Mouse (Mus musculus): ENCODE measurements at regions not wholly inside any gene's neighbourhood (a gene's known extent, or its start where the extent isn't known, plus 50 kb on each side); places are given as distances from the start of the nearest gene placed in this dataset.

GRCm38 (mm10) chr1:159156428-159156827 lies 75.7 kb upstream of the Cop1 start:
- peak; percentile 33 for DNase-seq (ENCODE audit: low spot score)
- H3K4me2 ChIP-seq (ENCODE audit: low read length), result no peak overlapping the region
- no peaks in the 10 kb centered on the region for H3K27me3 ChIP-seq (ENCODE audit: insufficient read depth, low read length)
- H3K36me3 ChIP-seq (ENCODE audit: insufficient read depth, low read length), result no peaks in the 10 kb centered on the region
- 38% methylated on average over 3 of the region's 3 CpGs for WGBS
- H3K9me3 ChIP-seq (replicated peaks; ENCODE audit: low read length), result no peaks in the 10 kb centered on the region
- ATAC-seq (replicated peaks; ENCODE audit: low FRiP score, low read depth), result no peak
- no peak overlapping the region for H3K27ac ChIP-seq
- H3K4me3 ChIP-seq (replicated peaks; ENCODE audit: low read depth, low read length), result no peak overlapping the region
- no peak overlapping the region for H3K9ac ChIP-seq (ENCODE audit: low read depth, low read length)
- TF ChIP-seq CTCF (IDR thresholded peaks at IDR 0.05; ENCODE audit: low read depth), result no peak
- no peaks in the 10 kb centered on the region for H3K4me1 ChIP-seq (replicated peaks; ENCODE audit: insufficient read depth, low read length)

GRCm38 (mm10) chr1:159160035-159160960 lies 71.8 kb upstream of the Cop1 start:
- no peak overlapping the region for H3K9ac ChIP-seq (ENCODE audit: low read depth, low read length)
- H3K27ac ChIP-seq, result no peak overlapping the region
- TF ChIP-seq CTCF (IDR thresholded peaks at IDR 0.05; ENCODE audit: low read depth), result no peak
- no peak overlapping the region for H3K4me3 ChIP-seq (replicated peaks; ENCODE audit: low read depth, low read length)
- H3K4me1 ChIP-seq (replicated peaks; ENCODE audit: insufficient read depth, low read length), result no peaks in the 10 kb centered on the region
- WGBS, result 85% methylated on average over 8 of the region's 8 CpGs
- H3K9me3 ChIP-seq (replicated peaks; ENCODE audit: low read length), result no peaks in the 10 kb centered on the region
- no peaks in the 10 kb centered on the region for H3K36me3 ChIP-seq (ENCODE audit: insufficient read depth, low read length)
- no peaks in the 10 kb centered on the region for H3K27me3 ChIP-seq (ENCODE audit: insufficient read depth, low read length)
- no peak overlapping the region for H3K4me2 ChIP-seq (ENCODE audit: low read length)
- DNase-seq (ENCODE audit: low spot score), result no peak
- no peak for ATAC-seq (replicated peaks; ENCODE audit: low FRiP score, low read depth)

DNA sequence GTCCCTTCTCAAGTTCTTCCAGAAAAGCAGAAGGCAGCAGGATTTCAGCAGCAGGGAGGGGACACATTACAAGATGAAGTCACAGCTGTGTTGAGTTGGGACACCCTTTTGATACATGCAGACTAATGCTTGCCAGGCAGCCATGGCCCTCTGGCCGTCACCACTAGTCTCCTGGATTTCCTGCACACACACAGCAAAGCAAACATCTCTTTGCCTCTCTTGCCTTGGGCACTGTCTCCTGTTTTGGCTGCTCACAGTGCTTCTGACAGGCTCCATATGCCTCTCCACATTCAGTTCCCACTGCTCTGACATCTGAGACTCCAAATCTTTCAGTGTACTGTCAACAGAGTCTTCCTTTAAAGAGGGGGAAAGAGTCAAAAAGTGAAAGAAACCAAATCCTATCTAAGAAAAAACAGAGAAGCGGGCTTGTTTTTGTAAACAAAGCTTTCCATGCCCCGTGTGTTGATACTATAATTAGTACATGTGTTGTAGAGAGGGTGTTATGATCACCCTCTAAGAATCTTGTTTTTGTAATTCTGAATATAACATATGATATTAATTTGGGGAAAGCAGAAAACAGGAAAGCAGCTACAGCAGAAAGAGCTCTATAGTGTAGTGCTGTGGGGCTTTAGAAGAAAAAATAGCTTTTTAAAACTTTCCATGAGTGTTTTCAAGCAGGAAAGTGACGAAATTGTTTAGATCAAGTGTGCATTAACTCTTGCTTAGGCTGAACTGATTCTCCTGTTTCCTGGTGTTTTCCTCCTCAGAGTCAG lies 68.8 kb upstream of the Cop1 start:
- Histone ChIP-seq H3K9ac (ENCODE audit: low read depth, low read length) (no peak overlapping the region), H3K4me1 (replicated peaks; ENCODE audit: insufficient read depth, low read length) (no peaks in the 10 kb centered on the region), H3K9me3 (replicated peaks; ENCODE audit: low read length) (no peaks in the 10 kb centered on the region), H3K27ac (peak overlapping the region; percentile 54; the same call in 1 of the 2 replicates), H3K36me3 (ENCODE audit: insufficient read depth, low read length) (no peaks in the 10 kb centered on the region), H3K4me2 (ENCODE audit: low read length) (no peak overlapping the region), H3K4me3 (replicated peaks; ENCODE audit: low read depth, low read length) (no peak overlapping the region), H3K27me3 (ENCODE audit: insufficient read depth, low read length) (no peaks in the 10 kb centered on the region)
- WGBS, result 30% methylated on average over 4 of the region's 4 CpGs
- DNase-seq (ENCODE audit: low spot score) (peak; percentile 56), ATAC-seq (replicated peaks; ENCODE audit: low FRiP score, low read depth) (no peak)
- no peak for TF ChIP-seq CTCF (IDR thresholded peaks at IDR 0.05; ENCODE audit: low read depth)

- Histone ChIP-seq H3K4me2 (ENCODE audit: low read length) (no peak overlapping the region), H3K9ac (ENCODE audit: low read depth, low read length) (no peak overlapping the region), H3K27ac (no peak overlapping the region), H3K4me1 (replicated peaks; ENCODE audit: insufficient read depth, low read length) (no peaks in the 10 kb centered on the region), H3K36me3 (ENCODE audit: insufficient read depth, low read length) (no peaks in the 10 kb centered on the region), H3K4me3 (replicated peaks; ENCODE audit: low read depth, low read length) (no peak overlapping the region), H3K27me3 (ENCODE audit: insufficient read depth, low read length) (no peaks in the 10 kb centered on the region), H3K9me3 (replicated peaks; ENCODE audit: low read length) (no peaks in the 10 kb centered on the region)
- DNase-seq (ENCODE audit: low spot score) (no peak), ATAC-seq (replicated peaks; ENCODE audit: low FRiP score, low read depth) (no peak)
- no peak for TF ChIP-seq CTCF (IDR thresholded peaks at IDR 0.05; ENCODE audit: low read depth)
Observed at GRCm38 (mm10) chr1:159182031-159182430, 50.1 kb upstream of the Cop1 start.

Measured in kidney, postnatal 0 days (tissue).